Mouse (Mus musculus) forebrain, embryonic 11.5 days (tissue): ENCODE data around the gene Exd1. TPM values are rescaled to one million over a fixed set of nuclear protein-coding genes. Genes with fewer than 3 reads are reported as not detected.
"Not testable (repeated sequence)": the region's sequence is repeated elsewhere in the genome, so short reads cannot be mapped to it uniquely, and the experiment has no call there.

Experiments
- ATAC-seq: fragments of 200-750 bp; cut with Nextera tagmentation; replicated peaks from 2 replicates; pipeline ENCODE4 v1.8.0; 2017; ENCODE audit warnings: moderate TSS enrichment; ENCODE audit not compliant: low FRiP score
- DNase-seq: peaks from one replicate; pipeline ENCODE4 v3.0.0-alpha.2; 2017; ENCODE audit warnings: low spot score
- H3K27ac ChIP-seq: fragments of 300-500 bp; sonication (generic); 2 replicates; pipeline ENCODE4 v1.5.1; 2014; ENCODE audit warnings: low read depth, low read length
- H3K27me3 ChIP-seq: fragments of 300-500 bp; sonication (generic); 2 replicates; pipeline ENCODE4 v1.6.1; 2014; ENCODE audit warnings: mild to moderate bottlenecking, low read length, mixed read lengths; ENCODE audit not compliant: control insufficient read depth, insufficient read depth
- H3K36me3 ChIP-seq: fragments of 300-500 bp; sonication (generic); 2 replicates; pipeline ENCODE4 v1.6.1; 2014; ENCODE audit warnings: mild to moderate bottlenecking, low read length, moderate library complexity, mixed read lengths; ENCODE audit not compliant: control insufficient read depth, insufficient read depth
- H3K4me1 ChIP-seq: fragments of 300-500 bp; sonication (generic); replicated peaks from 2 replicates; pipeline ENCODE4 v1.6.1; 2014; ENCODE audit warnings: low read length, mixed read lengths; ENCODE audit not compliant: control insufficient read depth, insufficient read depth
- H3K4me2 ChIP-seq: fragments of 300-500 bp; sonication (generic); 2 replicates; pipeline ENCODE4 v1.6.1; 2014; ENCODE audit warnings: low read depth, mild to moderate bottlenecking, low read length, moderate library complexity, mixed read lengths; ENCODE audit not compliant: severe bottlenecking
- H3K4me3 ChIP-seq: fragments of 300-500 bp; sonication (generic); 2 replicates; pipeline ENCODE4 v1.5.1; 2014; ENCODE audit warnings: low read depth, low read length
- H3K9ac ChIP-seq: fragments of 300-500 bp; sonication (generic); 2 replicates; pipeline ENCODE4 v1.6.1; 2014; ENCODE audit warnings: low read length
- H3K9me3 ChIP-seq: fragments of 300-500 bp; sonication (generic); 2 replicates; pipeline ENCODE4 v1.6.1; 2016; ENCODE audit warnings: low read length, mixed read lengths; ENCODE audit not compliant: control insufficient read depth
- WGBS: fragments of 180-500 bp; shearing (Covaris S2); extraction: QIAGEN DNeasy Blood & Tissue Kit; methylation state at CpG from one replicate; pipeline ENCODE4 v1.1.7; 2014; 5-methylcytosine and 5-hydroxymethylcytosine counted together
- polyA plus RNA-seq: library from polyadenylated mRNA; unstranded; fragments of >200 nt; fragmentation: Nextera tagmentation; extraction: Ambion mirVana; gene quantifications from 2 replicates; pipeline ENCODE4 v1.2.1, GENCODE M21; 2014

Gene Exd1
- polyA plus RNA-seq, 1 experiment from 2014 or later = 0.13 TPM

DNA sequence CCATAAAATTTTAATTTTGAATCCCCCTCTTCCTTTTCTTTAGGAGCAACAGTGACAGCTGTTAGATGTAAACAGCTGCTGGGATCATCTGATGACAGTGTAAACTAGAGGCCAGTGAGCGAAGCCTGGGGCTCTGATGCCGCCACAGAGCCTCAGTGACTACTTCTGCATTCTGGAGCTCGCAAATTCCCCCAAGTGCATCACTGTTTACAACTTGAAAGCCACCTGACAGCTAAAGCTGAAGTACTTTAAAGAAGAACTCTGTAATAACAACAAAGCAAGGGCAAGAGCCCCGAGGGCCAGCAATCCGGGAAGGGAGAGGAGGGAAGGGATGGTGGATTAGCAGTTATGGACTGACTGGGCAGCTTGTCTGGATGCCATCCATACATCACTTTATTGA, 30.6 kb downstream of the Exd1 start:
- Histone ChIP-seq H3K4me3 (no peak overlapping the region), H3K9me3 (no peaks in the 10 kb centered on the region), H3K4me2 (no peak overlapping the region), H3K36me3 (no peaks in the 10 kb centered on the region), H3K9ac (no peak overlapping the region), H3K27me3 (no peaks in the 10 kb centered on the region), H3K4me1 (no peaks in the 10 kb centered on the region), H3K27ac (no peak overlapping the region)
- DNase-seq = no peak
- ATAC-seq = no peak
- WGBS = 60% methylated on average over 5 of the region's 5 CpGs

DNA sequence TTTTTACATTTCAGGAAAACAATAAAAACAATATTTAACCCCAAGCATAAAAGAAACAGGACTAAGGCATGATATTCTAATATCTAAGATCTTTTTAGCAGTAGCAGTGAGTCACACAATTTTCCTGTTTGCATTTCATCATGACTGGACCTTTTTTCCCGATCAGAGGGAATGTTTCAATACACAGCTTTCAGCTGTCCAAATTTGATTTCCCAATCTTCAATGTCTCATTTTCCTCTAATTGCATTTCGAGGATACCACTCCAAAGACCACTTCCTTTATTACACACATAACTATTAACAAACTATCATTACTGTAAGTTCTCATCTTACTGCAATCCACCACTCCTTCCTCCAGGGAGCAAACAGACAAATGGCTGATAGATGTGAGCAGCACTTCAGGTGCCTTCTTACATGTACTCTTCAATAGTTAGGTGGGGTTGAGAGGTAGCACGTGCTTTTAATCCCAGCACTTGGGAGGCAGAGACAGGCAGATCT, 33.4 kb downstream of the Exd1 start:
- H3K4me1 ChIP-seq = no peaks in the 10 kb centered on the region
- ATAC-seq (no peak), DNase-seq (no peak)
- no peak overlapping the region for H3K4me2 ChIP-seq
- WGBS = 81% methylated on average over 3 of the region's 3 CpGs
- no peaks in the 10 kb centered on the region for H3K27me3 ChIP-seq
- H3K36me3 ChIP-seq = no peaks in the 10 kb centered on the region
- H3K27ac ChIP-seq = no peak overlapping the region
- H3K9me3 ChIP-seq = no peaks in the 10 kb centered on the region
- H3K4me3 ChIP-seq = no peak overlapping the region
- no peak overlapping the region for H3K9ac ChIP-seq

DNA sequence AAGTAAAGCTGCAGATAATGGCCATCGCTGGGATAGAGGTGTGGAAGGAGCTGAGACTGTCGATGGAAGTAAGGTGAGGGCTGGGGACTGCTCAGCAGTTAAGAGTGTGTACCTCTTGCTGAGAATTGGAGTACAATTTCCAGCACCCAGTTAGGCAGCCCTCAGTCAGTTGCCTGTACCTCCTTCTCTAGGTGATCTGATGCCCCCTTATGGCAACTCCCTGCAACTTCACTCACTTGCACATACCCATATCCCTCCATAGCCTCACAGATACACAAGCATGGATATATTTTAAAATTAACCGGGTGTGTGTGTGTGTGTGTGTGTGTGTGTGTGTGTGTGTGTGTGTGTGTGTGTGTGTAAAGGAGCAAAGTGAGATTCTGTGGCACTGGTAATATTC, 35.1 kb downstream of the Exd1 start:
- no peak overlapping the region for H3K27ac ChIP-seq
- no peak overlapping the region for H3K9ac ChIP-seq
- ATAC-seq = no peak
- H3K27me3 ChIP-seq = no peaks in the 10 kb centered on the region
- no peak for DNase-seq
- no peaks in the 10 kb centered on the region for H3K4me1 ChIP-seq
- H3K4me3 ChIP-seq = no peak overlapping the region
- no peaks in the 10 kb centered on the region for H3K9me3 ChIP-seq
- WGBS = 84% methylated on average over 3 of the region's 3 CpGs
- H3K36me3 ChIP-seq = no peaks in the 10 kb centered on the region
- H3K4me2 ChIP-seq = no peak overlapping the region

- ATAC-seq (no peak), DNase-seq (no peak)
- Histone ChIP-seq H3K4me2 (no peak overlapping the region), H3K36me3 (no peaks in the 10 kb centered on the region), H3K9me3 (no peaks in the 10 kb centered on the region), H3K9ac (no peak overlapping the region), H3K4me1 (no peaks in the 10 kb centered on the region), H3K4me3 (no peak overlapping the region), H3K27me3 (no peaks in the 10 kb centered on the region), H3K27ac (no peak overlapping the region)
- WGBS = 91% methylated on average over 2 of the region's 2 CpGs
Measured at GRCm38 (mm10) chr2:119510856-119511255, 36.6 kb downstream of the Exd1 start.

GRCm38 (mm10) chr2:119508518-119508917, 38.9 kb downstream of the Exd1 start:
- H3K9ac ChIP-seq, H3K27ac ChIP-seq, H3K36me3 ChIP-seq, H3K4me1 ChIP-seq, DNase-seq, H3K4me3 ChIP-seq, H3K9me3 ChIP-seq, H3K4me2 ChIP-seq, ATAC-seq, H3K27me3 ChIP-seq: not testable (repeated sequence)
- WGBS = 68% methylated on average over 7 of the region's 7 CpGs

DNA sequence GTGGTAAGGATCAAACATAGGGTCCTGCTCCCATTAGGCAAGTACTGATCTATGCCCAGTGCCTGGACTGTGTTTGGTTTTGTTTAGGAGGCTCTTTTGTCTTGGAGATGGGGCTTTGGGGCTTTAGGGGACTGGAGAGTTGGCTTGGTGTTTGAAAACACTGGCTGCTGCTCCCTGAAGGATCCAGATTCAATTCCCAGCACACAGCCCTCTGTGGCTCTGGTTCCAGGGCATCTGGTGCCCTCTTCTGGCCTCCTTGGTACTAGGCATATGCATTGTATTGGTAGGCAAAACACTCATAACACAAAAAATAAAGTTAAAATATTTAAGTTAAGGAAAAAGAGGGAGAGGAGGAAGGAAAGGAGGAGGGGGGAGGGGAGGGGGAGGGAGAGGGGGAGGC, 40.3 kb downstream of the Exd1 start:
- Histone ChIP-seq H3K27ac (no peak overlapping the region), H3K27me3 (no peaks in the 10 kb centered on the region), H3K4me1 (no peaks in the 10 kb centered on the region), H3K9me3 (no peaks in the 10 kb centered on the region), H3K9ac (no peak overlapping the region), H3K36me3 (no peaks in the 10 kb centered on the region), H3K4me3 (no peak overlapping the region), H3K4me2 (no peak overlapping the region)
- DNase-seq (no peak), ATAC-seq (no peak)

- Histone ChIP-seq H3K9me3 (no peaks in the 10 kb centered on the region), H3K27me3 (no peaks in the 10 kb centered on the region), H3K4me2 (no peak overlapping the region), H3K9ac (no peak overlapping the region), H3K27ac (no peak overlapping the region), H3K4me3 (no peak overlapping the region), H3K36me3 (no peaks in the 10 kb centered on the region), H3K4me1 (no peaks in the 10 kb centered on the region)
- WGBS = 90% methylated on average over 2 of the region's 2 CpGs
- ATAC-seq (no peak), DNase-seq (no peak)
Measured at GRCm38 (mm10) chr2:119500965-119501652, 46.3 kb downstream of the Exd1 start.

- no peak overlapping the region for H3K4me2 ChIP-seq
- no peak overlapping the region for H3K9ac ChIP-seq
- 88% methylated on average over 2 of the region's 2 CpGs for WGBS
- H3K36me3 ChIP-seq = no peaks in the 10 kb centered on the region
- no peaks in the 10 kb centered on the region for H3K4me1 ChIP-seq
- no peaks in the 10 kb centered on the region for H3K9me3 ChIP-seq
- no peak overlapping the region for H3K4me3 ChIP-seq
- H3K27me3 ChIP-seq = no peaks in the 10 kb centered on the region
- H3K27ac ChIP-seq = no peak overlapping the region
- ATAC-seq = no peak
- DNase-seq = no peak
Measured at GRCm38 (mm10) chr2:119498859-119499258, 48.6 kb downstream of the Exd1 start.

DNA sequence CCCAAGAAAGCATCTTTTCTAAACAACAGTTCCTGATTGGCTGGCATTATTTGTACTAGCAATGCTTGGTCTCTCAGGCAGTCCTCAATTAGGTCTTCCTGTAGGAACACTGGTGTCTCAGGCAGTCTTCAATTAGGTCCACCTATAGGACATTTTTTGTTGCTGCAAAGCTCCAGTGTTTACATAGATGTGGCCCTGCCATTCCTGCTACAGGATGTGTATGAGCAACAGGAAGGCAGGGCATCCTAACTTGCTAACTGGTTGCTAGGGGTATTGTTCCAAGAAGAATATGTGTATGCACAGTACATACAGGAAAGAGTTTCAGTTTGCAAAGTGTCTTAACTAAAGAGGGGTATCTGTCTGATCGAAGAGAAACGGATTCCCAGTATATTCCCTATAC, 51.3 kb downstream of the Exd1 start:
- H3K9ac ChIP-seq = no peak overlapping the region
- H3K36me3 ChIP-seq = no peaks in the 10 kb centered on the region
- no peak overlapping the region for H3K4me3 ChIP-seq
- WGBS = 93% methylated on average over 2 of the region's 2 CpGs
- no peaks in the 10 kb centered on the region for H3K9me3 ChIP-seq
- H3K4me2 ChIP-seq = no peak overlapping the region
- H3K4me1 ChIP-seq = no peaks in the 10 kb centered on the region
- no peak overlapping the region for H3K27ac ChIP-seq
- ATAC-seq (no peak), DNase-seq (no peak)
- H3K27me3 ChIP-seq = no peaks in the 10 kb centered on the region
